Comparison of ENCODE assay signal across 9 mouse cellular contexts in the genomic region with DNA sequence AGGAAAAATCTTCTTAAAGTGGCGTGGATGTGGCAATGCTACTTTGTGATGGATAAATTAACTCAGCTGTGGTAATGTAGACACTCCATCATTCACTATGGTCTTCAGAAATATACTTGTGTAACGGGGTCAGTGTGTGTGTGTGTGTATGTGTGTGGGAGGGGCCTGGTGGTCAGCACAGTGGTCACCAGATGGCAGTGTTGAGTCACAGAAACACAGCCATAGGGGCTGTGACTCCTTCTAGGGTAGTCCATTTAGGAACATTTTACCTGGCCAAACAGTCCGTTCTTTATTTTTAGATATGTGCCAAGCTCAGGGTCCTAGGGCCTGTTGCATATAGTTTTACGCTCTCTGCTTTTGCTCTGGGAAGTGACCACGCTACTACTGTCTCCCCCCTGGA.
DNase-seq lines count a peak whose midpoint lies in the region; ATAC-seq and TF ChIP-seq lines count a peak whose summit lies in the region.
"Had no signal": no experiment of that assay in that cellular context is flagged by ENCODE, and none has a peak within 500 bp of the region (broad histone marks: within the 10 kb centered on the region; RNA-seq: fewer than 3 reads in every experiment).

No protein-coding gene starts in this region.

- H3K36me3 ChIP-seq in hindbrain, embryonic 11.5 days (ENCODE audit: control insufficient read depth, insufficient read depth, low read length): no peaks in the 10 kb centered on the region
- no peaks in the 10 kb centered on the region for H3K36me3 ChIP-seq in hindbrain, embryonic 13.5 days
- H3K36me3 ChIP-seq: embryonic facial prominence, embryonic 12.5 days had no signal

- intact Hi-C loops in left cerebral cortex, adult 2 months (cut with DNase I): no loop called here

- H3K4me3 ChIP-seq in hindbrain, embryonic 11.5 days (ENCODE audit: low read depth, low read length): no peak overlapping the region
- H3K4me3 ChIP-seq in hindbrain, embryonic 13.5 days: no peak overlapping the region
- no peak overlapping the region for H3K4me3 ChIP-seq in left cerebral cortex, adult 2 months
- H3K4me3 ChIP-seq: embryonic facial prominence, embryonic 12.5 days had no signal

- no peaks in the 10 kb centered on the region for H3K9me3 ChIP-seq in hindbrain, embryonic 11.5 days (ENCODE audit: control insufficient read depth, low read length)
- H3K9me3 ChIP-seq in hindbrain, embryonic 13.5 days: no peaks in the 10 kb centered on the region
- H3K9me3 ChIP-seq: embryonic facial prominence, embryonic 12.5 days had no signal

- DNase-seq in hindbrain, embryonic 11.5 days (ENCODE audit: low spot score): peak; percentile 65
- DNase-seq in thymus, postnatal 4 days: peak; percentile 32
- DNase-seq in thymus, postnatal 25 days: no peak
- DNase-seq in embryo, embryonic 11.5 days (ENCODE audit: low read depth, low spot score): peak; percentile 30
- DNase-seq in left cerebral cortex, adult 2 months (ENCODE audit: extremely low spot score in 1 of 2, low spot score in 2 of 2): peak in 1 of 2 experiments; percentile 29
- DNase-seq in spleen, postnatal 10 days (ENCODE audit: low spot score in 2 of 2): no peak

- H3K27me3 ChIP-seq in hindbrain, embryonic 11.5 days (ENCODE audit: control insufficient read depth, insufficient read depth, low read length): no peaks in the 10 kb centered on the region
- no peaks in the 10 kb centered on the region for H3K27me3 ChIP-seq in hindbrain, embryonic 13.5 days
- H3K27me3 ChIP-seq: embryonic facial prominence, embryonic 12.5 days had no signal

- 81% methylated on average over 5 of the region's 5 CpGs for WGBS in hindbrain, embryonic 11.5 days
- WGBS in hindbrain, embryonic 13.5 days: 78% methylated on average over 5 of the region's 5 CpGs

- ATAC-seq in hindbrain, embryonic 11.5 days (ENCODE audit: low FRiP score): no peak
- ATAC-seq in hindbrain, embryonic 13.5 days (ENCODE audit: low FRiP score): no peak
- no peak for ATAC-seq in megakaryocyte-erythroid progenitor cell, adult 5-6 weeks (replicated peaks; ENCODE audit: low FRiP score, low TSS enrichment, poor library complexity, severe bottlenecking)

- H3K4me2 ChIP-seq in hindbrain, embryonic 11.5 days (replicated peaks; ENCODE audit: low read depth, low read length): no peak overlapping the region
- no peak overlapping the region for H3K4me2 ChIP-seq in hindbrain, embryonic 13.5 days
- H3K4me2 ChIP-seq: embryonic facial prominence, embryonic 12.5 days had no signal

- no peak overlapping the region for H3K9ac ChIP-seq in hindbrain, embryonic 11.5 days (ENCODE audit: low read depth, low read length)
- H3K9ac ChIP-seq in hindbrain, embryonic 13.5 days: no peak overlapping the region
- H3K9ac ChIP-seq: embryonic facial prominence, embryonic 12.5 days had no signal

- H3K4me1 ChIP-seq in hindbrain, embryonic 11.5 days (replicated peaks; ENCODE audit: control insufficient read depth, insufficient read depth, low read length): no peaks in the 10 kb centered on the region
- 0 out of 2 replicates have a peak, but pooled peaks cover 8% of the 10 kb centered on the region for H3K4me1 ChIP-seq in hindbrain, embryonic 13.5 days (replicated peaks)
- H3K4me1 ChIP-seq: embryonic facial prominence, embryonic 12.5 days had no signal

- H3K27ac ChIP-seq in hindbrain, embryonic 11.5 days (ENCODE audit: low read depth, low read length): no peak overlapping the region
- H3K27ac ChIP-seq in hindbrain, embryonic 13.5 days: no peak overlapping the region
- H3K27ac ChIP-seq in left cerebral cortex, adult 2 months: no peak overlapping the region
- H3K27ac ChIP-seq: embryonic facial prominence, embryonic 12.5 days had no signal

- peak; percentile 51 for TF ChIP-seq CTCF in left cerebral cortex, adult 2 months (IDR thresholded peaks at IDR 0.05)

Comparison
In these comparisons a context has a peak if more than half of its experiments do, and no peak if none do; other contexts are left out.
1. DNase-seq: peak in hindbrain, embryonic 11.5 days (single experiment), thymus, postnatal 4 days (single experiment) and embryo, embryonic 11.5 days (single experiment); none in thymus, postnatal 25 days (single experiment) and spleen, postnatal 10 days (0 of 2).